Mouse (Mus musculus) intestine, embryonic 16.5 days (tissue): ENCODE measurements around the gene Dock10. TPM values are rescaled to one million over a fixed set of nuclear protein-coding genes. Genes with fewer than 3 reads are reported as not detected.

Source experiments
- ATAC-seq: fragments of 200-750 bp; cut with Nextera tagmentation; 2 replicates; pipeline ENCODE4 v1.8.0; 2017; ENCODE audit warnings: moderate TSS enrichment, moderate library complexity
- H3K27ac ChIP-seq: fragments of 300-500 bp; sonication (generic); 2 replicates; pipeline ENCODE4 v1.5.1; 2014; ENCODE audit warnings: mild to moderate bottlenecking, low read length
- H3K27me3 ChIP-seq: fragments of 300-500 bp; sonication (generic); replicated peaks from 2 replicates; pipeline ENCODE4 v1.6.1; 2014; ENCODE audit warnings: low read length, control low read depth, mixed read lengths; ENCODE audit not compliant: control insufficient read depth, insufficient read depth
- H3K36me3 ChIP-seq: fragments of 300-500 bp; sonication (generic); 2 replicates; pipeline ENCODE4 v1.6.1; 2014; ENCODE audit warnings: low read length, control low read depth; ENCODE audit not compliant: control insufficient read depth, insufficient read depth
- H3K4me1 ChIP-seq: fragments of 300-500 bp; sonication (generic); 2 replicates; pipeline ENCODE4 v1.6.1; 2014; ENCODE audit warnings: low read length, control low read depth, mixed read lengths; ENCODE audit not compliant: control insufficient read depth, insufficient read depth
- H3K4me2 ChIP-seq: fragments of 300-500 bp; sonication (generic); 2 replicates; pipeline ENCODE4 v1.6.1; 2014; ENCODE audit warnings: low read depth, low read length, control low read depth
- H3K4me3 ChIP-seq: fragments of 300-500 bp; sonication (generic); 2 replicates; pipeline ENCODE4 v1.5.1; 2014; ENCODE audit warnings: mild to moderate bottlenecking, low read length
- H3K9ac ChIP-seq: fragments of 300-500 bp; sonication (generic); 2 replicates; pipeline ENCODE4 v1.6.1; 2014; ENCODE audit warnings: low read depth, low read length
- H3K9me3 ChIP-seq: fragments of 300-500 bp; sonication (generic); 2 replicates; pipeline ENCODE4 v1.6.1; 2016; ENCODE audit warnings: low read length, control low read depth; ENCODE audit not compliant: control insufficient read depth
- WGBS: fragments of 180-500 bp; shearing (Covaris S2); extraction: QIAGEN DNeasy Blood & Tissue Kit; methylation state at CpG from one replicate; pipeline ENCODE4 v1.1.7; 2014; 5-methylcytosine and 5-hydroxymethylcytosine counted together
- polyA plus RNA-seq: library from polyadenylated mRNA; unstranded; fragments of >200 nt; fragmentation: Nextera tagmentation; extraction: Ambion mirVana; gene quantifications from 2 replicates; pipeline ENCODE4 v1.2.1, GENCODE M21; 2015

Gene Dock10
- polyA plus RNA-seq, 1 experiment from 2014 or later: 3.7 TPM

GRCm38 (mm10) chr1:80522197-80522596 lies 236.1 kb downstream of the Dock10 start:
- no peaks in the 10 kb centered on the region for H3K27me3 ChIP-seq
- no peak overlapping the region for H3K4me2 ChIP-seq
- H3K4me3 ChIP-seq: no peak overlapping the region
- no peak overlapping the region for H3K27ac ChIP-seq
- no peaks in the 10 kb centered on the region for H3K9me3 ChIP-seq
- no peaks in the 10 kb centered on the region for H3K4me1 ChIP-seq
- H3K36me3 ChIP-seq: no peaks in the 10 kb centered on the region
- WGBS: 71% methylated on average over 5 of the region's 5 CpGs
- H3K9ac ChIP-seq: no peak overlapping the region
- ATAC-seq: no peak

DNA sequence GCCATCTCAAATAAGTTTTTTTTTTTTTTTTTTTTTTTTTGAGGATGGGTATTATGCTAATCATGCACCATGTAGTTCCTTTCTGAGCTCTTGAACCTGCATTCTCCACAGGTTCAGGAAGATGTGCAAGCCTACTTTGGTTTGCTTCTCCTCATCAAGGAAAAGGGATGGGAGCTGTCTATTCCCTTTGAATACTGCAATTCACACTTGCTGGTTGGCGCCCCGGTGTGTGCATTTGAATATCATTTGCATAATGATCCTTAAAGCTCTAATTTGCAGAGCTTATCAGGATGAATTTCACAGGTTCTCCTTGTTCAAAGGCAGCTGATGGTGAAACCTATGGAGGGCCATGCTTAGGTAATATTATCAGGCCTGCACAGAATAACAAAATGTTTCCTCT lies 237.9 kb downstream of the Dock10 start:
- H3K4me3 ChIP-seq: no peak overlapping the region
- no peaks in the 10 kb centered on the region for H3K4me1 ChIP-seq
- H3K9ac ChIP-seq: no peak overlapping the region
- no peaks in the 10 kb centered on the region for H3K9me3 ChIP-seq
- no peaks in the 10 kb centered on the region for H3K27me3 ChIP-seq
- H3K36me3 ChIP-seq: no peaks in the 10 kb centered on the region
- no peak overlapping the region for H3K27ac ChIP-seq
- ATAC-seq: no peak
- WGBS: 21% methylated on average over 2 of the region's 2 CpGs
- no peak overlapping the region for H3K4me2 ChIP-seq

DNA sequence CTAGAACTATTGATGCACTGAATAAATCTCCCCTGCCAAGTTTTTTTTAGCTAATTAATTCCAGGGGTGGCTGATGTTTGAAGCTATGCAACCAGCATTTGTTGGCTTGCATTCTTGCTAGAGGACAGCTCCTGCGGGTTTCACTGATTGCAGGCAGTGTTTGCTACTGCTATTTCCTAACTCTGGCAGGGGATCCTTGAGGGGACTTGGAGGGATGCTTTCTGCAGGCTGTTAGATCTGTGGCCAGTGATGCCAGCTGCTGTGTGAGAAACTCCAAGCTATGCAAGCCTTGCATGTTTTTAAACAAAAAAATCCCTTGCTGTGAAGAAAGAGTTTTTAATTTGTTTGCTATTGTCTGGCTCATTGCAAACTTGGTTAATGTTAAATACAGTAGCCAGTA lies 238.4 kb downstream of the Dock10 start:
- Histone ChIP-seq H3K27ac (no peak overlapping the region), H3K4me3 (no peak overlapping the region), H3K9ac (no peak overlapping the region), H3K4me2 (no peak overlapping the region), H3K27me3 (no peaks in the 10 kb centered on the region), H3K36me3 (no peaks in the 10 kb centered on the region), H3K9me3 (no peaks in the 10 kb centered on the region), H3K4me1 (no peaks in the 10 kb centered on the region)
- no peak for ATAC-seq
- WGBS: 6% methylated on average over 1 of the region's 1 CpGs

DNA sequence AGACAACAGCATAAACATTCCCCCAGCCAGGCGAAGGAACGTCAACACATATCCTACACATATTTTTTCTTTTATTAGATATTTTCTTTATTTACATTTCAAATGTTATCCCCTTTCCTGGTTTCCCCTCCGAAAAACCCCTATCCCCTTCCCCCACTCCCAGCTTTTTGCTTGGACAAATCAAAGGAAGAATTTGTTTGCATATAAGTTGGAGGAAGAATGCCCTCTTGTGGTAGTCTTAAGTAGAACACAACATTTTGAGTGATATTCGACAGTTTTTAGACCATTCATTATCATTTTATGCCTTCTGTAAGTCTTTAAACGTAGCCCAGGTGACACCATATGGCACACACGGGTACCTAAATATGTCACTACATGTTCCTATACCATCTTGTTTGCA lies 242.5 kb downstream of the Dock10 start:
- WGBS: 37% methylated on average over 6 of the region's 6 CpGs

DNA sequence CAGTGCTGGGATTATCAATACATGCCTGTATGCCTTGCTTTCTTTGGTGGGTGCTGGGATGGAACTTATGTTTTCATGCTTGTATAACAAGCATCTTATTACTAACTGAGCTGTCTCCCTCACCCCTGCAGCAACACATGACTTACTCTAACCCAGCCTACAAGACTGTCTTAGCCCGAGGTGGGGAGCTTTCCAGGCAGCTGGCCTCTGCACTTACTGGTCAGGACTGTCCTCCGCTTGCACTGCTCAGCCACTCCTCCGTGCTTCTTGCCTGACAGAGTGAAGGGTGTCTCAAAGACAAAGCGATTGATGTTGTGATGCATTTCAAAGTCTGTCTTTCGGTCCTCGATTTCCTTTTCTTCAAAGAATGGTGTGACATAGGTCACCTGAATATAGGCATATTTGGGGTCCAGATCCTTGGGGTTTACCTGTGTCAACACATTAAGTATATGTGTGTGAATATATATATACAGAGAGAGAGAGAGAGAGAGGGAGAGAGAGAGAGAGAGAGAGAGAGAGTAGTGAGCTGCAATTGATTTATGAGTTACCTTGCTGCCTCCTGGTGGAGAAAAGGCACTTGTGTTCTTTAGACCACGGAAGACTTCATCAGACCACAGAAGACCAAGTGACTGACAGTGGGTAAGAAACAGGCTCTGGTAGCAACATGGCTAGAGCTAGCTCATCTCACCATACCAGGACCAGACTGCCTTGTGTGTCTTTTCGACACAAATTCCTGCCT lies 245.9 kb downstream of the Dock10 start:
- Histone ChIP-seq H3K4me3 (no peak overlapping the region), H3K9me3 (no peaks in the 10 kb centered on the region), H3K27ac (no peak overlapping the region), H3K27me3 (no peaks in the 10 kb centered on the region), H3K36me3 (no peaks in the 10 kb centered on the region), H3K9ac (no peak overlapping the region), H3K4me1 (no peaks in the 10 kb centered on the region), H3K4me2 (no peak overlapping the region)
- no peak for ATAC-seq
- 61% methylated on average over 8 of the region's 8 CpGs for WGBS

More for the DNA sequence above, 242.5 kb downstream of the Dock10 start:
- Histone ChIP-seq H3K4me1 (no peaks in the 10 kb centered on the region), H3K36me3 (no peaks in the 10 kb centered on the region), H3K4me3 (no peak overlapping the region), H3K9ac (no peak overlapping the region), H3K9me3 (no peaks in the 10 kb centered on the region), H3K4me2 (no peak overlapping the region), H3K27me3 (no peaks in the 10 kb centered on the region), H3K27ac (no peak overlapping the region)
- ATAC-seq: no peak

- no peak for ATAC-seq
- H3K4me1 ChIP-seq: no peaks in the 10 kb centered on the region
- H3K4me2 ChIP-seq: no peak overlapping the region
- no peak overlapping the region for H3K27ac ChIP-seq
- no peaks in the 10 kb centered on the region for H3K36me3 ChIP-seq
- H3K27me3 ChIP-seq: no peaks in the 10 kb centered on the region
- no peak overlapping the region for H3K9ac ChIP-seq
- H3K4me3 ChIP-seq: no peak overlapping the region
- H3K9me3 ChIP-seq: no peaks in the 10 kb centered on the region
- WGBS: 86% methylated on average over 2 of the region's 2 CpGs
Observed at GRCm38 (mm10) chr1:80504757-80505156, 253.6 kb downstream of the Dock10 start.

- H3K36me3 ChIP-seq: no peaks in the 10 kb centered on the region
- H3K27me3 ChIP-seq: no peaks in the 10 kb centered on the region
- no peak for ATAC-seq
- H3K27ac ChIP-seq: no peak overlapping the region
- WGBS: 89% methylated on average over 4 of the region's 4 CpGs
- no peak overlapping the region for H3K9ac ChIP-seq
- no peak overlapping the region for H3K4me3 ChIP-seq
- no peaks in the 10 kb centered on the region for H3K4me1 ChIP-seq
- H3K4me2 ChIP-seq: no peak overlapping the region
- no peaks in the 10 kb centered on the region for H3K9me3 ChIP-seq
Observed at GRCm38 (mm10) chr1:80504081-80504480, 254.2 kb downstream of the Dock10 start.

DNA sequence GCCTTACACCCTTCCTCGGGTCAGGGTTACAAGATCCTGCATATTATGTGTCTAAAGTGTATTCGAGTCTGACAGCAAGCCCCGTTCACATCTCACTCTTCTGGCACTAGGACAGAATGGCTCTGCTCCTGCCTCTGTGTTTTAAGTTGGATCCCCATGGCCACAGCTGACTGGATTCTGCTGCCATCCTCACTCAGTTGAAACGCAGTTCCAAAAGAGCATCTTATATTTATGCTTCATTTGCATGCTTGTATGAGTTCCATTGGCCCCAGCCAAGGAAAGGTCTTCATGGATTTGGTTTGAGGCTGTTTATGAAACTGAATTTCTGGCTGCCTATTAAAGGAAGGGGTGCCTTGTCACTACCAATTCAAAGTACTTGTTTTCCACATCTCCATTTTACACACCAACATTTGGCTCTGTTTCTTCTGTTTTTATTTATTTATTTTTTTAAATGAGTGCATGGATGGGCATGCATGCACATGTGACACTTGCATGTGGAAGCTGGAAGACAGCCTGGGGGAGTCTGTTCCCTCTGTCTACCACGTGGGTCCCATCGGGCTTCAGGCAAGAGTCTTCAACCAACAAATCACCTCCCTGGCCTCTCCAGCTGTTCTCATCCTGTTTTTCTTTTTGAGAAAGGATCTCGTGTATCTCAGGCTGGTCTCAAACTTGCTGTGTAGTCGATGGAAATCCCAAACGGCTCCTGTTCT lies 255.7 kb downstream of the Dock10 start:
- no peak overlapping the region for H3K4me2 ChIP-seq
- no peak overlapping the region for H3K9ac ChIP-seq
- no peak overlapping the region for H3K4me3 ChIP-seq
- H3K27me3 ChIP-seq: no peaks in the 10 kb centered on the region
- no peak overlapping the region for H3K27ac ChIP-seq
- no peak for ATAC-seq
- no peaks in the 10 kb centered on the region for H3K36me3 ChIP-seq
- H3K9me3 ChIP-seq: no peaks in the 10 kb centered on the region
- H3K4me1 ChIP-seq: no peaks in the 10 kb centered on the region
- 80% methylated on average over 9 of the region's 9 CpGs for WGBS

DNA sequence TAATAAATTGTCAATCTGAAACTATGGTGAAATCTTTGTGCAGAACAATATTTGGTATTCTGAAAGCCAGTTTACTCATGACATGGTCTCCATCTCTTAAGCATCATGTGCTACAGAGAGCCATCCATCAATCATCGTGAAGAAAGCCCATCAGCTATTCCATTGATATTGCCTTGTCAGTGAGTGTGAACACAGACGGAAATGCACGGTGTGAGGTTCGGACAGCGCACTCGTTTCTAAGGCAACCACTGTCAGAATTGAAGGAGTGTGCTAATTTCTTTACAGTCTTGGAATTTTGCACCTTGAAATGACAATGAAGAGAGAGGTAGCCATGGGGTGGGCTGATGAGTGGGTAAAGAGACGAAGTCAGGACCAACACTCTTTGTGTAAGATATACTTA lies 259.1 kb downstream of the Dock10 start:
- Histone ChIP-seq H3K4me1 (no peaks in the 10 kb centered on the region), H3K27ac (no peak overlapping the region), H3K9ac (no peak overlapping the region), H3K4me3 (no peak overlapping the region), H3K27me3 (no peaks in the 10 kb centered on the region), H3K9me3 (no peaks in the 10 kb centered on the region), H3K36me3 (no peaks in the 10 kb centered on the region), H3K4me2 (no peak overlapping the region)
- no peak for ATAC-seq
- WGBS: 83% methylated on average over 7 of the region's 7 CpGs
